Mouse (Mus musculus): ENCODE measurements around the gene Lrrc28.

The Lrrc28 gene

DNA sequence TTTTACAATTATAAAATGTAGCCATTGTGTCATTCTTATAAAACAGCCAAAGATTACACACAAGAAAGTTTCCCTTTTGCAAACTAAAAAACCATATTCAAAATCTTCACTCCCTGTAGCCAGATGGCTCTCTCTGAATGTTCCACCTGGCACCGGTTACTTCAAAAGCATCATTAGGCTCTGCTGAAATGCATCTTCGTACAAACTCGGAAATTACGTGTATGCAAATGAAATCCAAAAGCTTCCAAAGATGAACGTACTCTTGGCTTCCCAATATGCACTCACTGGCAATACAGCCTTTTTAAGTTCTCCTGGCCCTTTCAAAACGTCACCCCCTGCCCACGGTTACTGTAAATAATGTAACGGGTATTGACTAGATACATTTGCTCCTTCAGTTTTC lies 777 bp downstream of the Lrrc28 start:
- DNase-seq, result no peak

DNA sequence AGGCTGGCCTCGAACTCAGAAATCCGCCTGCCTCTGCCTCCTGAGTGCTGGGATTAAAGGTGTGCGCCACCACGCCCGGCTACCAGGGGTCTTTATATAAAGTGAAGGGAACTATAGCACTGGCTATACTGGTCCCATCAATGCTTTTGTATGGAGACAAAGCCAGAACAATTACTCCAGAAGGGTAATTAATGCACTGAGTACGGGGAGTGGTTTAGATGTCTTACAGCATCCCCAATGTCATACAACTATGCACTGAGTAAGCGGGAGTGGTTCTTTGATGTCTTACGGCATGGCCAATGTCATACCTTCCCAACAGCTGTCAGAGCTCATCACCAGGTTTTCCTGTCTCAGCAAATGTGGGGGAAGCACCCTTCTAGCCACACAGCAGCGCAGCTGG lies 2.1 kb downstream of the Lrrc28 start:
- no peak for DNase-seq

DNA sequence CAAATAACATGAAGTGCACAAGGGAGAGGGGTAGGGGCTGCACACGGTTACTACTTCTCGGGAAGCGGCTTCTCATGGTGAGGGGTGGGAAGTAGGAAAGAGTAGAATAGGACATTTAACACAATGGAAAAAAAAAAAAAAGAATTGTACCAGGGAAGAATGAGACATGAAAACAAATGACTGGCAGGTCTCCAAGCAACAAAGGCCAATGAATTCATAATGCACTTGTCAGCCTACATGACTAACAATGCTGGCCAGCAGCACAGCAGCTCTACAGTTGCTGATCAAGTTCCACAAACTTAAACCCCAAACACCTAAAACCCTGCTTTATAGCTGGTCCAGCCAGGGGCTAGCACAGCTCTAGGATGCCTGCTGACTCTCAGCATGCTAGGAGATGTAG lies 6.1 kb downstream of the Lrrc28 start:
- DNase-seq, result peak in 1 of 2 experiments; percentile 27

DNA sequence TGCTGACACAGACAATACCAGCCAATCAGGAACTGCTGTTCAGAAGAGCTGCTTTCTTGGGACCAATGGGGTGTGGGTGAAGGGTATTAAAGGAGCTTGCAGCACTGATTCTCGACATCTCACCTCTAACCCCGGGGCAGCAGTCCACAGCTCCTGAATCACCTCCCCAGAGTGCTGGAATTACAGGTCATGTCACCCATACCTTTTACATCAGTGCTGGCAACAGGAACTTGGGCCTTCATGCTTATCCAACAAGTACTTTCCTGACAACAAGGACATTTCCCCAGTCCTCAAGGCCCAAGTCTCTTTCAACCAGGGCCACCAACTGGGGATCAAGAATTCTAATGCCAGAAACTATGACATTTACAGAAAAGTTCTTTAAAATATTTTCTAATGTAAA lies 8.9 kb downstream of the Lrrc28 start:
- DNase-seq, result no peak

DNA sequence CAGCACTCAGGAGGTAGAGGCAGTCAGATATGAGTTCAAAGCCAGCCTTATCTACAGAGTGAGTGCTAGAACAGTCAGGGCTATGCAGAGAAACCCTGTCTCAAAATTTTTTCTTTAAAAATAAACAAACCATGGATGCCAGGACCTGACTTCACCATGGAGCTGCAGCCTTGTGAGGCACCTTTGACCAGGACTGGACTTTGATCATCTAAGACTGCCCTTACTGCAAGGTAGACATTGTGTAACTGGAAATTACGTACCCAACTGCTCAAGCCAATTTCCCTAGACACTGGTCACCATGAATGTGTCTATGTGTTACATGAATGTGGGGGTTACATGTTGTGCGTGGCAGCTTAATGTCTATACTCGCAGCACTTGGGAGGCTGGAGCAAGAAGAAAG lies 10.9 kb downstream of the Lrrc28 start:
- peak; percentile 46 to 67 for DNase-seq

DNA sequence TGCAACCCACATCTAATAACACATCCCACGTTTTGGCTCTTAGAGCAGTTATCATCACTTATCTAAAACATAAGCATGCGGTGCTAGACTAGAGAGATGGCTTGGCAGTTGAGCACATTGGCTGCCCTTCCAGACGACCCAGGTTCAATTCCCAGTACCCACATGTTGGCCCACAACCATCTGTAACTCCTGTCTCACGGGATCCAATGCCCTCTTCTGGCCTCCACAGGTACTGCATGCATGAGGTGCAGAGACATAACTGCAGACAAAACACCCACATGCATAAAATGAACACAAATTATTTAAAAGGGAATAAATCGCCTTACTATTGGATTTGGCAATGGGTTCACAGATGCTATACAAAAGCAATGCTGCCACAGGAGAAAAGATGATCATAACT lies 12.7 kb downstream of the Lrrc28 start:
- peak in 1 of 2 experiments; percentile 27 for DNase-seq

DNA sequence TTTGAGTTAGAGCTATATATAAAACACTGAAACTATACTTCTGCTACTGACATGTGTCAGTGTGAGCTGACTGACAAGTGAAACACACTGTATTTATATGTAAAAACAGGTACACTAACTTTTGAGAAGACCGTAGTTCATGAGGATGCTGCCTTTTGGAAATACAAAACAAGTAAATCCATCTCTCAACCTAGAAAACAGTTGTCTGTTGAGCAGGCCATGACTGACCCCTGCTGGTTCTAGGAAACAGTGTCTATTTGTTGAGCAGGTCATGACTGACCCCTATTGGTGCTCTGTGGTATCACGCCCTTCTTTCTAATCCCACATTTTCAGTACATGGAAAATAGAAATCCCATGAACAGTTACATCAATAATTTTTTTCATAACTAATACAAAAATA lies 14.3 kb downstream of the Lrrc28 start:
- peak; percentile 77 to 90 for DNase-seq

DNA sequence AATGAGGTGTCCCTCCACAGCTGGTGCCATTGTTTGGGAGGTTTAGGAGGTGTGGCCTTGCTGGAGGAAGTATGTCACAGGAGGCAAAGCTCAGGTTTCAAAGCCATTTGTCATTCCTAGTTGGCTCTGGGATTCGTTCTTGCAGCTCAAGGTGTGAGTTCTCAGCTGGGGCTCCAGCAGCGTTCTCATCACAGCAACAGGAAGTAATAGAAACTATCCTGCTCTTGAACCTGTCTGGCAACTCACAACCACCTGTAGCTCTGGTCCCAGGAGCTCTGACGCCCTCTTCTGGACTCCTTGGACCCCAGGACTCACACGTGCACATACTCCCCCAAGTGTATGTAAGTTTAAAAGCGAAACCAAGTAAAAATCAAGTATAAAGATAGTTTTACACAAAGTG lies 15.4 kb downstream of the Lrrc28 start:
- no peak for DNase-seq

DNA sequence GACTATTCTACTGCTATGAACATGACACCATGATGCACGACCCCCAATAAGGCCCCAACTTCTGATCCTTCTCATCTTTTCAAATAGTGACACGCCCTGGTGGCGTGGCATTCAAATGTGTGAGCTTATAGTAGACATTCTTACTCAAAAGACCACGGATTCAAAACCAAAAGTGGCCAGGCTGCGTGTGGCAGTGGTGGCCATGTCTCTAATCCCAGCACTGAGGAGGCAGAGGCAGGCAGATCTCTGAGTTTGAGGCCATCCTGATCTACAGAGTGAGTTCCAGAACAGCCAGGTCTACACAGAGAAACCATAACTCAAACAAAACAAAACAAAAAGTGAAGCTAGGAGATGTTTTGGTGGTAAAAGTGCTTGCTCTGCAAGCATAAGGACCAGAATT lies 18.4 kb downstream of the Lrrc28 start:
- no peak for DNase-seq

DNA sequence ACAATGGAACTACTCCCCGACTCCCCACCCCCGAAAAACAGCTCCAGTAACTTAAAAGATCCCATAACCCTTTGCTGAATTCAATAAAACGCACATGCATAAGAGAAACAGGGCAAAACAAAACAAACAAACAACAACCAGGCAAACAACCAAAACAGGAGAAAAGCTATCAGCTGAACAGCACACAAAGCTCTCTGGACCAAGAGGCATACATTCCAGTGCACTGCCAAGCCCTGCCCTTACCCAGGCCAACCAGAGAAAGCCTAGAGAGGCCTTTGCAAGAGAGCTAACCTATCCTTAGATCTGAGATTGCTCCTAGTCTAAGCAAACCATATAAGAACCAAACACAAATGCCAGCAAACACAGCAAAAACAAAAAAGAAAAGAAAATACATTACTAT lies 22.9 kb downstream of the Lrrc28 start:
- no peak for DNase-seq

DNA sequence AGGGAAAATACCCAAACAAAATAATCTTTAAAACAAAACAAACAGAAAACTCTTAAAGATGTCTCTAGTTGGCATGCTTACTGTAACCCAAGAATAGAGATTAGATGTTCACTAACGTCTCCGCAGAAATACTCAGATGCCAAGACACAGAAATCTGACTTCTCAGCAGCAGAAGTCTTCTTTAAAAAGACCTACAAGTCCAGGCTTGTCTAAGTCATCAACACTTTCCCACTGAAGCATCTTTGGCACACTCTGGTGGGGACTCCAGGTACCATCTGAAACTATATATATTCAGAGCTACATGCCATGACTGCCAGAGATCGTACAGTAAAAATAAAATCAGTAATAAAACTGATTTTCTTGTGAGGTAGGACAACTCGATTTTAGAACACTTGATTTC lies 25.2 kb downstream of the Lrrc28 start:
- no peak for DNase-seq

DNA sequence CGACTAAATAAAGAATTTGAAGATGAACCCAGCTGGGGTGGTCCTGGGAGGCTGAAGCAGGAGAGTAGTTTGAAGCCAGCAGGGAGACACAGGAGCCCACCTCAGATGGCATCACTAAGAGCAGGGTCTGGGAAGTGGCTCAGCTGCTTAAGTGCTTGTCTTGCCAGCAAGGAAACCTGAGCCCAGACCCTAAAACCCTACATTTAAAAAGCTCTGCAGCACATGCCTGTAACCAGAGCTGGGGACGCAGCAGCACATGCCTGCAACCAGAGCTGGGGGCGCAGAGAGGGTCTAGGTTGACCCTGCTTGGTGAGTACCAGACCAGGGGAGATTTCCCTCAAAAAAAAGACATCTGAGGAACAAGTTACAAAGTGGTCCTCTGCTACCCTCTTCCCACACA lies 26.8 kb downstream of the Lrrc28 start:
- no peak for DNase-seq

DNA sequence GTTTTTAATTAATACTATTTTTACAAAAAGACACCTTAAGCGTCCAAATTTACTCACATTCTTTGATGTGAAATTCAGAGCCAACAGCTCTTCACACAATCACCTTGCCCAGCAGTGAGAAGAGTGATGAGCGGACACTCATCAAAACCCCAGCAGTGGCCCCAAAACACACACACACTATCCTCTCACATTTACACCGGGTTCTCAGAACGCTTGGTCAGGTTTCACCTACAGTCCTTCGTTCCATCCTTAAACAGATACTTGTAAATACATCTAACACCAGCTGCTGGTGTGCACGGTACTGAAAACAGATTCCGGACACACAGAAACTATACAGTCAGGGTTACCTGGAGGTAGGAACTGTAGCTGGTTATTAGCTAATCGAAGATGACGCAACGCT lies 27.4 kb downstream of the Lrrc28 start:
- DNase-seq, result no peak

DNA sequence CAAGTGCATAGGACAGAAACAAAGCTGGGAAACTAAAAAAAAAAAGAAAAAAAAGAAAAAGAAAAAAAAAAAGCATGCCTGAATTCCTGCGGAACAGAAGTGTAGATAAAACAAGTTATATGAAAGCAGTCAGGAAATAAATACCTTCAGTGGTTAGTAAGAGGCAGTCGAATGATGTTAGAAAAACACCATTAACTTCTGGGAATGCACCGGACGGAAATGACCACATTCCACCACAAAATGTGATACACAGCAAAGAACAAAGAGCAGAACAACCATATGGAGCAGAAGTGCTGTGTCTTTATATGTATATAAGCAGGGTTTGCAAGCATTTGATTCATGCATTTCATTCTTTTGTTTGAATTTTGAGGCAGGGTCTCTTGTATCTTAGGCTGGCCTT lies 28.2 kb downstream of the Lrrc28 start:
- no peak for DNase-seq

DNA sequence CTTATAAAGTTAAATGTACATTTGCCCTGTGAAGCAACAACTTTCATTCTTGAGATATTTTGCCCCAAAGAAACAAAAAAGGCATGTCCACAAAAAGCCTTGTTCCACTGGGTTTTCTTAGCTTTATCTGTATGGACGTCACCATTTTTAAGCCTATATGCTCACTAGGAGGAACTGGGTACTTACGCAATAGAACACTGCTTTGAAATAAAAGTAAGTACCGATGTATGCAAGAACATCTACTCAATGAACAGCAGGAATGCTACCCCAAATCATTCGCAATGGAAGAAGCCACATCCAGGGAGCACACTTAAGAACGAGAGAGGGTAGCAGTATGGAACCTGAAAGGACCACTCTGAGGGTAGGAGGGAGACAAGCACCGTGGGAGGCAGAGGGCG lies 30.6 kb downstream of the Lrrc28 start:
- DNase-seq, result no peak

DNA sequence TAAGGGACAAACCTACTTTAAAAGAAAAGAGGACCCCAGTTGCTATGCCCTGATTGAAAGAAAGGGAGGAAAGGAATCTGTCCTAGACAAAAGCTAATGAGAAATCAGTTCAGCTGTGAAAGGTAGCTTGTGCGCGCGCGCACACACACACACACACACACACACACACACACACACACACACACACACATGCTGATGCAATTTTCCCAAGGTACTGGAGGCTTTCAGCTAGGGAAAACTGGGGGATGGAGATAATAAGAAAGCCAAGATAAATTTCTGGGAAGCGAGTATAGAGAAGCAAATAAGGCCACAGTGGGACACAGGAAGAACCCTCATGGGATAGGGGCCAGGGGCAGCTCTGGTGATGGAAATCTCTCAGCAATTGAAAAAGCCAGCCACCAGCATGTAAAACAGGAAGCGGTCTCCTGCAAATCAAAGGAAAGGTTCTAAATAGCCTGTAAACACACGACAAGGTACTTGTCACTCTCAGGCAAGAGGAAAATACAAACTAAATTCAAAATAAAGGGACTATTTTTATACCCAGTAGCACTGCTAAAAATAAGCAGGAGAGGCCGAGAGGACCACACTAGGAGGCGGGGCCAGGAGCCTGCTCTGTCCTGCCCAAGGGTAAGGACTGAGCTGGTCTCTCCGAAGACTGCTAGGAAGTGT lies 31.1 kb downstream of the Lrrc28 start:
- DNase-seq, result peak; percentile 36 to 69

DNA sequence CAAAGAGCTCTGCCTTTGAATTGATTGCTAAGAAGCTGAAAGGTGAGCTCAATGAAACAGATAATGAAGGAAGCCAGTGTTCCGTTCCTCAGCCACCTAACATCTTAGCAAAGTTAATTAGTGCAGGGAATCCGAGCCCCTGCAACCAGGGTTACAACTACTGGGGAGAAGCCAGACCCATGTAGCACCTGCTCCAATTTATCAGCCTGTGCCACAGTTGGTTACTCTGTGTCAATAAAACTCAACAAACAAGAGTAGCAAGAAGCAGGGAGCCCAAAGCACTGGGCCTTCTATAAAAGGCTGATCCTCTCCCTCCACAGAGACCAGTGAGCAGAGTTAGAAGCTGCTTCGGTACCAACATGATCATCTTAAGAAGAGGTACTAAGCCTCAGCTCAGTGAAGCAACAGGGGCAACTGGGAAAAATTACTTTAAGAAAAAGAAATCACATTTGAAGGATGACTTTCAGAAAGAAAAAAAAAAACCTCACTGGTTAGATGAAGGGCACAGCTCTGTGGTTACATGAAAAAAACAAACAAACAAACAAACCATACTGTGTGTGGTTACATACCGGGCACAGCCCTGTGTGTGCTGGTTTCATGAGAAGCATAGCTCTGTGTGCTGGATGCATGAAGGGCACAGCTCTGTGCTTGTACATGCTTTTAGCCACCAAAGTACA lies 36.6 kb downstream of the Lrrc28 start:
- no peak for DNase-seq

DNA sequence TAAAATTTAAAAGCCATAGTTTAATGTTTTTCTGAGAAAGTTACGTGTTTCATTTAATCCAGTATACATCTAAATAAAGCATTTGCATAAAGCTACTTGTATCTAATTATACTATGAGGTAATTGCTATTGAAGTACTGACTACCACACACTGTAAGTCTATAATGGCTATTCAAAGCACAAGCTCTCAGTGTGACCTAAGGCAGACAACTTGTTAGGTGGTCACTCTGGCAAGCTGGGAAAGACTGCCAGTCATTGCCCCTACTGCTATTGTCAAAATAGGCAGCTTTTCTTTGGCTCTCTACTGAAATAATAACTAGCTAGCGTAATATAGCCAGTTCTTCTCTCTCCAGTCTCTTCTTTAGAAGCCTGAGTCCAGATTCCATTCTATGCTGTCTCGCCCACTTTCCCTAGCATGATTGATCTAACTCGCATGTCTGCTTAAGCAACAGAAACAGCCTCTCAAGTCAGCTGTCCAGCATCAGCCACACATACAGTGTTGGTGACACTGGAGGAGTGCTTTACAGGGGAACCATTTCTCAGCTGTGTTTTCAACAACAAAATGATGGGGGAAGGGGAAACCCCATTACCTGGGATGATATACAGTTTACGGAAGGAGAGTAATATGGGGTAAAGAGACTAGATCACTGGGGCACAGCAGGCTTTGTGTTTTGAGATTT lies 37.3 kb downstream of the Lrrc28 start:
- DNase-seq, result no peak

DNA sequence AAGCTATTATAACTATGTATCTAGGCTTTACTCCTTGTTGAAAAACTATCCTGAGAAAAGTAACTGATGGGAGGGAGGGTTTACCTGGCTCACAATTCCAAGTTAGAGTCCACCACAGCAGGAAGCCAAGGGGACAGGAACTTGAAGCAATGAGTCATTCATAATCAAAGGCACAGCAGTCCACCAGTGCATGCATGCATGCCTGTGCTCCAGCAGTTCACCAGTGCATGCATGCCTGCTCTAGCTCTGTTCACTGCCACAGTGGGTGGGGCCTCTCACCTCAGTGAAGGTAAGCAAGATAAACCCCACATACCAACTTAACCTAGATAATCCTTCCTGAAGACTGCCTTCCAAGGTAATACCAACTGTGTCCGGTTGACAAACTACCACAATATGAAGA lies 38.8 kb downstream of the Lrrc28 start:
- no peak for DNase-seq

DNA sequence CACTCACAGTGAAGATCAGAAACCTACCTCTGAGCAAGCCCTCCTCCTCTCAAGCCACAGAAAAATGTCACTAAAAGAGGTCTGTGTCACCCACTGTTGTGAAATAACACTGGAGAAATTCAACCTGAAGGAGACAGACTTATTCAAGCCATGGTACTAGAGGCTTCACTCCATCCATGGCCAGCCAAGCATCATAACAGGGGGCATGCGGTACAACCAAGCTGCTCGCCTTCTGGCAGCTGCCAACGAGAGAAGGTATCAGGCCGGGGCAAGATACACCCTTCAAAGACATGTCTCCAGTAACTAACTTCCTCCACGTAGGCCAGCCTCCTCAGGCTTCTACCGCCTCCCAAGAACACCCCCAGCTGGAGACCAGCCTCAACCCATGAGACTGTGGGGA lies 40.0 kb downstream of the Lrrc28 start:
- DNase-seq, result peak in 1 of 2 experiments; percentile 46

DNA sequence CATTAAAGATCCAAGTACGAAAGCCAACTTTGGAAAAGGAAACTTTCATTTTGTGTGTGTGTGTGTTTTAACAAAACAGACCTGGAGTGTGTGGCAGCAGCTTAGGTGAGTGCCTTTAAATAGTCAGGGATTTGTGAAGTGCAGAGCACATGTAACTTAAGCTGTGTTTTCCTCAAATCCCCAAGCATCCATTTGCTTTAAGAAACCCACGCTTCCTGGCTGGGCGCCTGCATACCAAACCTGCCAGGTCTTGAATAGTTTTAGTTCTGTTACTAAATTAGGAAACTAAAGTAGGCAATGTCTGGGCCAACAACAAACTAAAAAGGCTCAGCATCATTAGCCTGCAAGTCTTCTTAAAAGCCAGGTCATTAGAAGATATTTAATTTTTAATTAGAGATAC lies 47.0 kb downstream of the Lrrc28 start:
- DNase-seq, result peak; percentile 76 to 81

DNA sequence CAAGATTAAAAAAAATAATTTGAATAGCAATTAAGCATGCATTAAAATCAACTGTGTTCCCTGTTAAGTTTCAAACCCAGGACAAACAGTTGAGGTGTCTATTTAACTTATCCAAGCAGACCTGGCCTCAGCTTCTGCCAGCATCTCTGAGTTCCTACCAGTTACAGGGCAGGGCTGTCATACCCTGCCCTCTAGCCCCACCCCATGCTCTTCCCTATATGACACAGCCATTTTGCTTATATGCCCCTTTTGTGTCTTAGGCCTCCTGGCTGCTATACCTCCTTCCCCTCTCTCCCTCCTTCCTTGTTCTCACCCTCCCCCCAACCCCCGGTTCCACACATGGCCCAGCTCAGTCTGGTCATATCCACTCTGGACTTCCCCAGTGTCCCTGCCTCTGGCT lies 48.1 kb downstream of the Lrrc28 start:
- DNase-seq, result no peak

DNA sequence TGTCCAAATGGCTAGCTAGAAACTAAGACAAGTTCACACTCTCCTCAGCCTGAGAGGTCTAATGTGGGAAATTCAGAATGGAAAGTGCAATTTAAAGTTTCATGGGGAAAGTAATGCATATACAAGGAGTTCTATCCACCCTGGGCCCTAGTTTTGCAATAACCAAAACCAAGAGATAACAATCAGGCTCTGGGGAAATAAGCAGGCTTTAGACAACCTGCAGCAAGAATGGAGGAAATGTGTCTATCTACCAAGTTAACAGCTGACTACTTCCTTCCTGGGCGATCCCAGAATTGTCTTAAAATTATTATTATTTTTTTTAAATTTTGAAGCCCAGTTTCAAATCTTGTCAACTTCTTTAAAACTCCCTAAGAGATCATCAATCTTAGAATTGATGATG lies 48.7 kb downstream of the Lrrc28 start:
- no peak for DNase-seq

DNA sequence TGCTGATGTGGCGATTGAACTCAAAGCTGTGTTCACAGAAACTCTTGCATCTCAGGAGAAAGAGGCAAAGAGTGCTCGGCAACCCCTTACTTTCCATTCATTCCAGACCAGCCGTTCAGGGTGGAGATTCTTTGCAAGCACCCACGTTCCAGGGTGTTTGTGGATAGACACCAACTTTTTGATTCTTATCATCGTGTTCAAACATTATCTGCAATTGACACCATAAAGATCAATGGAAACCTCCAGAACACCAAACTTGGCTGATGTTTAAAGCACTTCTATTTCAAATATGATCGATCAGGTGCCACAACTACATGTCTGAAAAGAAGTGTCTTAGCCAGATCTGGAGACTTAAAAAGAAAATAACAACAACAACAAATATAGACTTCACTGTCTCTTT lies 51.2 kb downstream of the Lrrc28 start:
- no peak for DNase-seq

All from kidney, postnatal 25 days (tissue).